Mouse (Mus musculus): Measurements from ENCODE around the gene Cmip. TPM values are rescaled to one million over a fixed set of nuclear protein-coding genes. Genes with fewer than 3 reads are reported as not detected.

Cmip gene
- polyA plus RNA-seq, 1 experiment from 2014 or later, result 11.5 TPM

GRCm38 (mm10) chr8:117469431-117470341 is 212.8 kb downstream of the Cmip start:
- no peak overlapping the region for H3K9ac ChIP-seq
- peak overlapping the region; percentile 25; the same call in 1 of the 2 replicates for H3K4me2 ChIP-seq
- H3K36me3 ChIP-seq (replicated peaks), result no peaks in the 10 kb centered on the region
- H3K27ac ChIP-seq (replicated peaks), result no peak overlapping the region
- ATAC-seq (ENCODE audit: insufficient read depth), result no peak
- H3K9me3 ChIP-seq (replicated peaks), result no peaks in the 10 kb centered on the region
- WGBS (ENCODE audit: insufficient replicate concordance), result 23% methylated on average over 16 of the region's 16 CpGs
- H3K27me3 ChIP-seq, result peaks cover 17% of the 10 kb centered on the region
- no peak overlapping the region for H3K4me3 ChIP-seq (replicated peaks)
- H3K4me1 ChIP-seq (replicated peaks), result peaks cover 19% of the 10 kb centered on the region

GRCm38 (mm10) chr8:117470342-117470781 is 213.5 kb downstream of the Cmip start:
- Histone ChIP-seq H3K36me3 (replicated peaks) (no peaks in the 10 kb centered on the region), H3K4me2 (peak overlapping the region; percentile 25), H3K9me3 (replicated peaks) (no peaks in the 10 kb centered on the region), H3K27ac (replicated peaks) (no peak overlapping the region), H3K9ac (no peak overlapping the region), H3K27me3 (peaks cover 17% of the 10 kb centered on the region), H3K4me1 (replicated peaks) (peaks cover 15% of the 10 kb centered on the region), H3K4me3 (replicated peaks) (no peak overlapping the region)
- ATAC-seq (ENCODE audit: insufficient read depth), result peak; percentile 41; the same call in 1 of the 2 replicates
- 4% methylated on average over 13 of the region's 14 CpGs for WGBS (ENCODE audit: insufficient replicate concordance)

- 9% methylated on average over 3 of the region's 3 CpGs for WGBS (ENCODE audit: insufficient replicate concordance)
- no peak overlapping the region for H3K9ac ChIP-seq
- ATAC-seq (ENCODE audit: insufficient read depth), result no peak
- H3K9me3 ChIP-seq (replicated peaks), result no peaks in the 10 kb centered on the region
- H3K36me3 ChIP-seq (replicated peaks), result no peaks in the 10 kb centered on the region
- peaks cover 15% of the 10 kb centered on the region for H3K4me1 ChIP-seq (replicated peaks)
- H3K27ac ChIP-seq (replicated peaks), result no peak overlapping the region
- peaks cover 17% of the 10 kb centered on the region for H3K27me3 ChIP-seq
- no peak overlapping the region for H3K4me2 ChIP-seq
- H3K4me3 ChIP-seq (replicated peaks), result no peak overlapping the region
Observed at GRCm38 (mm10) chr8:117471174-117471573, 214.3 kb downstream of the Cmip start.

GRCm38 (mm10) chr8:117471655-117472054 is 214.8 kb downstream of the Cmip start:
- H3K9me3 ChIP-seq (replicated peaks), result no peaks in the 10 kb centered on the region
- H3K27ac ChIP-seq (replicated peaks), result no peak overlapping the region
- H3K9ac ChIP-seq, result no peak overlapping the region
- ATAC-seq (ENCODE audit: insufficient read depth), result no peak
- H3K4me1 ChIP-seq (replicated peaks), result peaks cover 15% of the 10 kb centered on the region
- 54% methylated on average over 9 of the region's 9 CpGs for WGBS (ENCODE audit: insufficient replicate concordance)
- H3K4me3 ChIP-seq (replicated peaks), result no peak overlapping the region
- peaks cover 17% of the 10 kb centered on the region for H3K27me3 ChIP-seq
- no peaks in the 10 kb centered on the region for H3K36me3 ChIP-seq (replicated peaks)
- no peak overlapping the region for H3K4me2 ChIP-seq

GRCm38 (mm10) chr8:117472332-117472731 is 215.5 kb downstream of the Cmip start:
- WGBS (ENCODE audit: insufficient replicate concordance), result 61% methylated on average over 4 of the region's 4 CpGs
- H3K4me1 ChIP-seq (replicated peaks), result peaks cover 15% of the 10 kb centered on the region
- no peaks in the 10 kb centered on the region for H3K36me3 ChIP-seq (replicated peaks)
- no peak overlapping the region for H3K27ac ChIP-seq (replicated peaks)
- no peaks in the 10 kb centered on the region for H3K9me3 ChIP-seq (replicated peaks)
- H3K27me3 ChIP-seq, result peaks cover 17% of the 10 kb centered on the region
- H3K4me3 ChIP-seq (replicated peaks), result no peak overlapping the region
- ATAC-seq (ENCODE audit: insufficient read depth), result no peak
- H3K9ac ChIP-seq, result no peak overlapping the region
- H3K4me2 ChIP-seq, result no peak overlapping the region

- Histone ChIP-seq H3K4me2 (no peak overlapping the region), H3K36me3 (replicated peaks) (no peaks in the 10 kb centered on the region), H3K9ac (no peak overlapping the region), H3K4me3 (replicated peaks) (no peak overlapping the region), H3K27ac (replicated peaks) (no peak overlapping the region), H3K9me3 (replicated peaks) (no peaks in the 10 kb centered on the region), H3K27me3 (peaks cover 12% of the 10 kb centered on the region), H3K4me1 (replicated peaks) (peaks cover 12% of the 10 kb centered on the region)
- 2% methylated on average over 5 of the region's 5 CpGs for WGBS (ENCODE audit: insufficient replicate concordance)
- ATAC-seq (ENCODE audit: insufficient read depth), result 0 out of 2 replicates have a peak, but pooled peaks have one; percentile 49
Observed at GRCm38 (mm10) chr8:117474944-117475343, 218.1 kb downstream of the Cmip start.

- no peak for ATAC-seq (ENCODE audit: insufficient read depth)
- no peaks in the 10 kb centered on the region for H3K9me3 ChIP-seq (replicated peaks)
- no peak overlapping the region for H3K4me3 ChIP-seq (replicated peaks)
- peaks cover 3% of the 10 kb centered on the region for H3K27me3 ChIP-seq
- no peak overlapping the region; the same call in 1 of the 2 replicates for H3K4me2 ChIP-seq
- H3K27ac ChIP-seq (replicated peaks), result no peak overlapping the region
- H3K4me1 ChIP-seq (replicated peaks), result peaks cover 4% of the 10 kb centered on the region
- H3K9ac ChIP-seq, result no peak overlapping the region
- no peaks in the 10 kb centered on the region for H3K36me3 ChIP-seq (replicated peaks)
- 21% methylated on average over 7 of the region's 7 CpGs for WGBS (ENCODE audit: insufficient replicate concordance)
Observed at GRCm38 (mm10) chr8:117475819-117476218, 219.0 kb downstream of the Cmip start.

GRCm38 (mm10) chr8:117478082-117478481 is 221.2 kb downstream of the Cmip start:
- Histone ChIP-seq H3K4me2 (no peak overlapping the region), H3K27me3 (no peaks in the 10 kb centered on the region), H3K4me3 (replicated peaks) (no peak overlapping the region), H3K9me3 (replicated peaks) (no peaks in the 10 kb centered on the region), H3K4me1 (replicated peaks) (peaks cover 3% of the 10 kb centered on the region; the same call in 1 of the 2 replicates), H3K36me3 (replicated peaks) (no peaks in the 10 kb centered on the region), H3K9ac (no peak overlapping the region), H3K27ac (replicated peaks) (no peak overlapping the region)
- no peak for ATAC-seq (ENCODE audit: insufficient read depth)

GRCm38 (mm10) chr8:117479996-117480395 is 223.1 kb downstream of the Cmip start:
- Histone ChIP-seq H3K9me3 (replicated peaks) (no peaks in the 10 kb centered on the region), H3K4me2 (no peak overlapping the region), H3K9ac (no peak overlapping the region), H3K27me3 (no peaks in the 10 kb centered on the region), H3K4me3 (replicated peaks) (no peak overlapping the region), H3K36me3 (replicated peaks) (no peaks in the 10 kb centered on the region), H3K4me1 (replicated peaks) (peaks cover 3% of the 10 kb centered on the region; the same call in 1 of the 2 replicates), H3K27ac (replicated peaks) (no peak overlapping the region)
- WGBS (ENCODE audit: insufficient replicate concordance), result 71% methylated on average over 9 of the region's 9 CpGs
- no peak for ATAC-seq (ENCODE audit: insufficient read depth)

GRCm38 (mm10) chr8:117480516-117480915 is 223.7 kb downstream of the Cmip start:
- Histone ChIP-seq H3K9ac (no peak overlapping the region), H3K27ac (replicated peaks) (no peak overlapping the region), H3K9me3 (replicated peaks) (no peaks in the 10 kb centered on the region), H3K36me3 (replicated peaks) (no peaks in the 10 kb centered on the region), H3K4me1 (replicated peaks) (peaks cover 3% of the 10 kb centered on the region; the same call in 1 of the 2 replicates), H3K4me3 (replicated peaks) (no peak overlapping the region), H3K4me2 (no peak overlapping the region), H3K27me3 (no peaks in the 10 kb centered on the region)
- no peak for ATAC-seq (ENCODE audit: insufficient read depth)
- WGBS (ENCODE audit: insufficient replicate concordance), result 59% methylated on average over 5 of the region's 5 CpGs

GRCm38 (mm10) chr8:117481830-117482229 is 225.0 kb downstream of the Cmip start:
- peak; percentile 64 for ATAC-seq (ENCODE audit: insufficient read depth)
- Histone ChIP-seq H3K27ac (replicated peaks) (peak overlapping the region; percentile 38; the same call in 1 of the 2 replicates), H3K4me3 (replicated peaks) (0 out of 2 replicates have a peak overlapping the region, but pooled peaks have one; percentile 0)

More at GRCm38 (mm10) chr8:117481830-117482229, 225.0 kb downstream of the Cmip start:
- Histone ChIP-seq H3K4me2 (no peak overlapping the region), H3K9me3 (replicated peaks) (no peaks in the 10 kb centered on the region), H3K4me1 (replicated peaks) (0 out of 2 replicates have a peak, but pooled peaks cover 3% of the 10 kb centered on the region), H3K27me3 (no peaks in the 10 kb centered on the region), H3K36me3 (replicated peaks) (no peaks in the 10 kb centered on the region), H3K9ac (no peak overlapping the region)
- WGBS (ENCODE audit: insufficient replicate concordance), result 12% methylated on average over 5 of the region's 5 CpGs
